Comparison of ENCODE assay signal across 22 mouse cellular contexts in genomic region chr13:46481271-46481670, GRCm38 (mm10). TPM values are rescaled to one million over a fixed set of nuclear protein-coding genes. Genes with fewer than 3 reads are reported as not detected.
"Had no signal": no experiment of that assay in that cellular context is flagged by ENCODE, and none has a peak within 500 bp of the region (broad histone marks: within the 10 kb centered on the region; RNA-seq: fewer than 3 reads in every experiment).

No protein-coding gene starts in this region.

- H3K4me1 ChIP-seq: limb, embryonic 13.5 days; liver, embryonic 13.5 days; midbrain, embryonic 12.5 days; midbrain, embryonic 15.5 days; neural tube, embryonic 12.5 days; neural tube, embryonic 15.5 days; stomach, embryonic 15.5 days had no signal

- H3K27ac ChIP-seq: left cerebral cortex, adult 2 months; limb, embryonic 13.5 days; liver, embryonic 13.5 days; midbrain, embryonic 12.5 days; midbrain, embryonic 15.5 days; neural tube, embryonic 12.5 days; neural tube, embryonic 15.5 days; stomach, embryonic 15.5 days had no signal

- DNase-seq: kidney, adult 18-20 months; kidney, adult 9 months; kidney, postnatal 14 days; kidney, postnatal 4 days; left cerebral cortex, postnatal 4 days; liver, embryonic 13.5 days; lung, adult 2 months; lung, postnatal 14 days; lung, postnatal 4 days; right cerebral cortex, adult 18-20 months; right cerebral cortex, postnatal 14 days; right cerebral cortex, postnatal 4 days; thymus, postnatal 25 days had no signal

- H3K27me3 ChIP-seq: limb, embryonic 13.5 days; liver, embryonic 13.5 days; midbrain, embryonic 12.5 days; midbrain, embryonic 15.5 days; neural tube, embryonic 12.5 days; neural tube, embryonic 15.5 days; stomach, embryonic 15.5 days had no signal

- ATAC-seq: midbrain, embryonic 15.5 days had no signal

- H3K4me3 ChIP-seq: left cerebral cortex, adult 2 months; limb, embryonic 13.5 days; liver, embryonic 13.5 days; midbrain, embryonic 12.5 days; midbrain, embryonic 15.5 days; neural tube, embryonic 12.5 days; neural tube, embryonic 15.5 days; stomach, embryonic 15.5 days had no signal

- H3K9me3 ChIP-seq: limb, embryonic 13.5 days; liver, embryonic 13.5 days; midbrain, embryonic 12.5 days; midbrain, embryonic 15.5 days; neural tube, embryonic 12.5 days; neural tube, embryonic 15.5 days; stomach, embryonic 15.5 days had no signal

- H3K36me3 ChIP-seq: limb, embryonic 13.5 days; liver, embryonic 13.5 days; midbrain, embryonic 12.5 days; midbrain, embryonic 15.5 days; neural tube, embryonic 12.5 days; neural tube, embryonic 15.5 days; stomach, embryonic 15.5 days had no signal

- H3K9ac ChIP-seq: limb, embryonic 13.5 days; liver, embryonic 13.5 days; midbrain, embryonic 12.5 days; midbrain, embryonic 15.5 days; neural tube, embryonic 12.5 days; neural tube, embryonic 15.5 days; stomach, embryonic 15.5 days had no signal

RNA-seq across cellular contexts. Expression of gene Cap2, which starts 20.4 kb away (rescaled TPM):
- total RNA-seq: megakaryocyte, adult 5-6 weeks had no signal
- polyA plus RNA-seq: liver, adult 2 months had no signal
